Mouse (Mus musculus) G1E (cell line): ENCODE data around the gene Gcnt3.

Experiments
- CTCF ChIP-seq: IDR thresholded peaks from 2 replicates; pipeline ENCODE4 v1.5.1; 2012; ENCODE audit warnings: low read depth, low read length, inconsistent platforms, mixed read lengths
- GATA1 ChIP-seq: IDR thresholded peaks from 2 replicates; pipeline ENCODE4 v1.6.1; 2012; ENCODE audit warnings: borderline replicate concordance, low read length, inconsistent platforms, mixed read lengths
- POLR2AphosphoS5 ChIP-seq: IDR thresholded peaks from 2 replicates; pipeline ENCODE4 v1.6.1; 2012; ENCODE audit warnings: low read depth, low read length, inconsistent platforms; ENCODE audit not compliant: insufficient replicate concordance
- TAL1 ChIP-seq: conservative IDR thresholded peaks from 2 replicates; pipeline ENCODE4 v1.6.1; 2012; ENCODE audit warnings: low read depth, low read length, inconsistent platforms, mixed read lengths

- TF ChIP-seq CTCF (no peak), TAL1 (no peak), POLR2AphosphoS5 (no peak), GATA1 (no peak)
Observed at GRCm38 (mm10) chr9:69994547-69994946, 43.3 kb downstream of the Gcnt3 start.
